Mouse (Mus musculus) liver, embryonic 11.5 days (tissue): ENCODE results near the gene Hist1h2ap. TPM values are rescaled to one million over a fixed set of nuclear protein-coding genes. Genes with fewer than 3 reads are reported as not detected.

Experiments
- microRNA-seq: library from miRNA; unstranded; fragments of <30 nt; microRNA quantifications from one replicate; pipeline ENCODE4, GENCODE M21; 2017; ENCODE audit warnings: borderline number of aligned reads
- polyA plus RNA-seq: library from polyadenylated mRNA; unstranded; fragments of >200 nt; fragmentation: Nextera tagmentation; extraction: Ambion mirVana; gene quantifications from 2 replicates; pipeline ENCODE4 v1.2.1, GENCODE M21; 2014

The Hist1h2ap gene
- polyA plus RNA-seq, 1 experiment from 2014 or later, result 5,033 TPM

Small RNAs within 50 kb of the gene (microRNA-seq; reads per million reads assigned to microRNA genes)
- gene Gm19658, result not detected
- not detected for gene Gm44346
- not detected for gene Gm44466

Other genes starting within 250 kb of the Hist1h2ap start
- gene Olfr1362, start 219.5 kb downstream of the Hist1h2ap start, polyA plus RNA-seq, result not detected in 2 replicates
- gene Olfr11, start 191.0 kb downstream of the Hist1h2ap start, polyA plus RNA-seq, result not detected in 2 replicates
- gene Olfr1361, start 170.1 kb downstream of the Hist1h2ap start, polyA plus RNA-seq, result not detected in 2 replicates
- gene Olfr1360, start 156.1 kb downstream of the Hist1h2ap start, polyA plus RNA-seq, result not detected in 2 replicates
- not detected in 2 replicates for gene Olfr1359, start 135.4 kb downstream of the Hist1h2ap start, polyA plus RNA-seq
- gene Hist1h2bl, start 117.4 kb downstream of the Hist1h2ap start, polyA plus RNA-seq, result 1.1 and 1.6 TPM in 2 replicates
- 6.2 and 10.1 TPM in 2 replicates for gene Hist1h2ai, start 117.1 kb downstream of the Hist1h2ap start, polyA plus RNA-seq
- 4.5 and 6.5 TPM in 2 replicates for gene Hist1h3h, start 115.8 kb downstream of the Hist1h2ap start, polyA plus RNA-seq
- gene Hist1h2bm, start 111.5 kb downstream of the Hist1h2ap start, polyA plus RNA-seq, result 4.2 and 5.1 TPM in 2 replicates
- gene Hist1h4j, start 98.4 kb downstream of the Hist1h2ap start, polyA plus RNA-seq, result 0.80 and 1.1 TPM in 2 replicates
- 2.4 and 5.1 TPM in 2 replicates for gene Hist1h4k, start 83.0 kb downstream of the Hist1h2ap start, polyA plus RNA-seq
- 7.6 and 7.7 TPM in 2 replicates for gene Hist1h2ak, start 79.7 kb downstream of the Hist1h2ap start, polyA plus RNA-seq
- gene Hist1h2bn, start 79.4 kb downstream of the Hist1h2ap start, polyA plus RNA-seq, result 1.9 and 2.0 TPM in 2 replicates
- gene Hist1h1b, start 52.9 kb downstream of the Hist1h2ap start, polyA plus RNA-seq, result 19.0 and 20.4 TPM in 2 replicates
- gene Hist1h3i, start 50.1 kb downstream of the Hist1h2ap start, polyA plus RNA-seq, result 194 and 232 TPM in 2 replicates
- gene Hist1h2an, start 46.3 kb downstream of the Hist1h2ap start, polyA plus RNA-seq, result 5.8 and 12.6 TPM in 2 replicates
- 0.86 and 1.6 TPM in 2 replicates for gene Hist1h2bp, start 46.0 kb downstream of the Hist1h2ap start, polyA plus RNA-seq
- 12.7 and 19.5 TPM in 2 replicates for gene Hist1h2bq, start 23.3 kb downstream of the Hist1h2ap start, polyA plus RNA-seq
- gene Hist1h2ao, start 23.0 kb downstream of the Hist1h2ap start, polyA plus RNA-seq, result 2.2 TPM in 1 of 2 replicates, not detected in the other
- gene Hist1h4m, start 21.8 kb downstream of the Hist1h2ap start, polyA plus RNA-seq, result not detected in 2 replicates
- 14.6 and 15.4 TPM in 2 replicates for gene Hist1h4n, start 1.3 kb downstream of the Hist1h2ap start, polyA plus RNA-seq
- 12.6 and 19.7 TPM in 2 replicates for gene Hist1h2br, start 236 bp upstream of the Hist1h2ap start, polyA plus RNA-seq
- 5.1 and 5.9 TPM in 2 replicates for gene Zfp184, start 111.6 kb upstream of the Hist1h2ap start, polyA plus RNA-seq
- not detected in 2 replicates for gene Pom121l2, start 147.7 kb upstream of the Hist1h2ap start, polyA plus RNA-seq
- 0.48 and 0.86 TPM in 2 replicates for gene Prss16, start 176.2 kb upstream of the Hist1h2ap start, polyA plus RNA-seq
- gene Hist1h2ah, start 202.1 kb upstream of the Hist1h2ap start, polyA plus RNA-seq, result 10.7 and 13.3 TPM in 2 replicates
- gene Hist1h2bk, start 202.4 kb upstream of the Hist1h2ap start, polyA plus RNA-seq, result 4.1 and 4.6 TPM in 2 replicates
- 36.9 and 39.3 TPM in 2 replicates for gene Hist1h4i, start 207.9 kb upstream of the Hist1h2ap start, polyA plus RNA-seq
- 26.4 and 36.7 TPM in 2 replicates for gene Hist1h2ag, start 209.4 kb upstream of the Hist1h2ap start, polyA plus RNA-seq
- gene Hist1h2bj, start 209.7 kb upstream of the Hist1h2ap start, polyA plus RNA-seq, result 11.2 and 13.2 TPM in 2 replicates